Mouse (Mus musculus) hindbrain, postnatal 0 days (tissue): ENCODE results near the gene Syt13. TPM values are rescaled to one million over a fixed set of nuclear protein-coding genes. Genes with fewer than 3 reads are reported as not detected.

Experiments
- ATAC-seq: fragments of 200-750 bp; cut with Nextera tagmentation; 2 replicates; pipeline ENCODE4 v1.8.0; 2017; ENCODE audit warnings: mild to moderate bottlenecking, moderate TSS enrichment, moderate library complexity
- DNase-seq: peaks from one replicate; pipeline ENCODE4 v3.0.0-alpha.2; 2015; ENCODE audit warnings: low spot score
- H3K27ac ChIP-seq: fragments of 300-500 bp; sonication (generic); 2 replicates; pipeline ENCODE4 v1.5.1; 2014; ENCODE audit warnings: mild to moderate bottlenecking
- H3K27me3 ChIP-seq: fragments of 300-500 bp; sonication (generic); 2 replicates; pipeline ENCODE4 v1.6.1; 2014; ENCODE audit warnings: low read length, mixed read lengths; ENCODE audit not compliant: insufficient read depth
- H3K36me3 ChIP-seq: fragments of 300-500 bp; sonication (generic); 2 replicates; pipeline ENCODE4 v1.6.1; 2014; ENCODE audit warnings: low read length, mixed read lengths; ENCODE audit not compliant: insufficient read depth
- H3K4me1 ChIP-seq: fragments of 300-500 bp; sonication (generic); 2 replicates; pipeline ENCODE4 v1.6.1; 2014; ENCODE audit warnings: antibody characterized with exemption, low read length, mixed read lengths; ENCODE audit not compliant: insufficient read depth
- H3K4me2 ChIP-seq: fragments of 300-500 bp; sonication (generic); 2 replicates; pipeline ENCODE4 v1.6.1; 2014; ENCODE audit warnings: low read depth, mild to moderate bottlenecking, low read length, moderate library complexity, mixed read lengths
- H3K4me3 ChIP-seq: fragments of 300-500 bp; sonication (generic); 2 replicates; pipeline ENCODE4 v1.5.1; 2014; ENCODE audit warnings: low read length
- H3K9ac ChIP-seq: fragments of 300-500 bp; sonication (generic); replicated peaks from 2 replicates; pipeline ENCODE4 v1.6.1; 2014; ENCODE audit warnings: mild to moderate bottlenecking, low read length, moderate library complexity, mixed read lengths
- H3K9me3 ChIP-seq: fragments of 300-500 bp; sonication (generic); 2 replicates; pipeline ENCODE4 v1.6.1; 2016; ENCODE audit warnings: low read length, mixed read lengths
- CTCF ChIP-seq: IDR thresholded peaks from 2 replicates; pipeline ENCODE4 v1.5.1; 2016; ENCODE audit warnings: antibody characterized with exemption, control low read depth, low read depth
- WGBS: fragments of 180-500 bp; shearing (Covaris S2); extraction: QIAGEN DNeasy Blood & Tissue Kit; methylation state at CpG from one replicate; pipeline ENCODE4 v1.1.7; 2014; 5-methylcytosine and 5-hydroxymethylcytosine counted together
- polyA plus RNA-seq: library from polyadenylated mRNA; unstranded; fragments of >200 nt; fragmentation: Nextera tagmentation; extraction: Ambion mirVana; gene quantifications from 2 replicates; pipeline ENCODE4 v1.2.1, GENCODE M21; 2015
- total RNA-seq: library from RNA; depleted of rRNA; stranded (reverse); fragments of >200 nt; gene quantifications from 2 replicates; pipeline ENCODE4 v1.2.3, GENCODE M21; 2014

The Syt13 gene
- total and polyA plus RNA-seq, 2 experiments from 2014 or later, result 70.8 to 145 TPM

- Histone ChIP-seq H3K9ac (no peak overlapping the region), H3K4me2 (no peak overlapping the region), H3K9me3 (no peaks in the 10 kb centered on the region), H3K36me3 (no peaks in the 10 kb centered on the region), H3K4me1 (no peaks in the 10 kb centered on the region), H3K27ac (no peak overlapping the region), H3K27me3 (no peaks in the 10 kb centered on the region), H3K4me3 (no peak overlapping the region)
- TF ChIP-seq CTCF, result no peak
- ATAC-seq (no peak), DNase-seq (no peak)
- 83% methylated on average over 2 of the region's 2 CpGs for WGBS
These were observed 42.0 kb downstream of the Syt13 start for GRCm38 (mm10) chr2:92956943-92957342.

GRCm38 (mm10) chr2:92958640-92959039 is 43.7 kb downstream of the Syt13 start:
- Histone ChIP-seq H3K4me3 (no peak overlapping the region), H3K9ac (no peak overlapping the region), H3K4me1 (no peaks in the 10 kb centered on the region), H3K9me3 (no peaks in the 10 kb centered on the region), H3K4me2 (no peak overlapping the region), H3K27me3 (no peaks in the 10 kb centered on the region), H3K27ac (no peak overlapping the region), H3K36me3 (no peaks in the 10 kb centered on the region)
- DNase-seq (peak; percentile 28), ATAC-seq (no peak)
- 37% methylated on average over 4 of the region's 4 CpGs for WGBS
- no peak for TF ChIP-seq CTCF

- Histone ChIP-seq H3K9me3 (no peaks in the 10 kb centered on the region), H3K4me3 (no peak overlapping the region), H3K9ac (no peak overlapping the region), H3K27me3 (no peaks in the 10 kb centered on the region), H3K4me1 (no peaks in the 10 kb centered on the region), H3K27ac (no peak overlapping the region), H3K36me3 (no peaks in the 10 kb centered on the region), H3K4me2 (no peak overlapping the region)
- no peak for DNase-seq
- 87% methylated on average over 1 of the region's 1 CpGs for WGBS
- ATAC-seq, result no peak
- no peak for TF ChIP-seq CTCF
These were observed 49.4 kb downstream of the Syt13 start for GRCm38 (mm10) chr2:92964345-92964744.

GRCm38 (mm10) chr2:92966257-92966656 is 51.4 kb downstream of the Syt13 start:
- H3K4me3 ChIP-seq, result no peak overlapping the region
- ATAC-seq, result no peak
- no peak for DNase-seq
- no peaks in the 10 kb centered on the region for H3K4me1 ChIP-seq
- no peak overlapping the region for H3K27ac ChIP-seq
- WGBS, result 65% methylated on average over 8 of the region's 8 CpGs
- no peaks in the 10 kb centered on the region for H3K27me3 ChIP-seq
- no peak overlapping the region for H3K9ac ChIP-seq
- H3K36me3 ChIP-seq, result no peaks in the 10 kb centered on the region
- H3K4me2 ChIP-seq, result no peak overlapping the region
- no peaks in the 10 kb centered on the region for H3K9me3 ChIP-seq
- TF ChIP-seq CTCF, result peak; percentile 37

- no peaks in the 10 kb centered on the region for H3K36me3 ChIP-seq
- peak; percentile 40 for DNase-seq
- peak overlapping the region; percentile 24; the same call in 1 of the 2 replicates for H3K9ac ChIP-seq
- 32% methylated on average over 10 of the region's 10 CpGs for WGBS
- H3K4me2 ChIP-seq, result no peak overlapping the region
- H3K27me3 ChIP-seq, result no peaks in the 10 kb centered on the region
- H3K4me1 ChIP-seq, result no peaks in the 10 kb centered on the region
- peak; percentile 60; the same call in 1 of the 2 replicates for ATAC-seq
- H3K27ac ChIP-seq, result peak overlapping the region; percentile 41; the same call in 1 of the 2 replicates
- H3K4me3 ChIP-seq, result no peak overlapping the region
- no peak for TF ChIP-seq CTCF
- no peaks in the 10 kb centered on the region for H3K9me3 ChIP-seq
These were observed 52.3 kb downstream of the Syt13 start for GRCm38 (mm10) chr2:92967032-92967838.

- H3K27me3 ChIP-seq, result no peaks in the 10 kb centered on the region
These were observed 52.9 kb downstream of the Syt13 start for GRCm38 (mm10) chr2:92967839-92968166.

GRCm38 (mm10) chr2:92971069-92971468 is 56.2 kb downstream of the Syt13 start:
- H3K4me1 ChIP-seq, result no peaks in the 10 kb centered on the region
- DNase-seq (no peak), ATAC-seq (no peak)
- H3K4me2 ChIP-seq, result no peak overlapping the region
- H3K27me3 ChIP-seq, result no peaks in the 10 kb centered on the region
- TF ChIP-seq CTCF, result no peak
- no peak overlapping the region for H3K27ac ChIP-seq
- 74% methylated on average over 9 of the region's 9 CpGs for WGBS
- no peaks in the 10 kb centered on the region for H3K9me3 ChIP-seq
- H3K4me3 ChIP-seq, result no peak overlapping the region
- no peak overlapping the region for H3K9ac ChIP-seq
- peaks cover 27% of the 10 kb centered on the region for H3K36me3 ChIP-seq

More at GRCm38 (mm10) chr2:92967839-92968166, 52.9 kb downstream of the Syt13 start:
- WGBS, result 62% methylated on average over 4 of the region's 4 CpGs
- H3K4me3 ChIP-seq, result no peak overlapping the region
- ATAC-seq (no peak), DNase-seq (no peak)
- TF ChIP-seq CTCF, result no peak
- H3K4me1 ChIP-seq, result no peaks in the 10 kb centered on the region
- H3K9me3 ChIP-seq, result no peaks in the 10 kb centered on the region
- H3K36me3 ChIP-seq, result peaks cover 3% of the 10 kb centered on the region
- H3K4me2 ChIP-seq, result no peak overlapping the region
- no peak overlapping the region for H3K27ac ChIP-seq
- peak overlapping the region; percentile 24; the same call in 1 of the 2 replicates for H3K9ac ChIP-seq
